Mouse (Mus musculus): Measurements from ENCODE around the gene Ccdc47. TPM values are rescaled to one million over a fixed set of nuclear protein-coding genes. Genes with fewer than 3 reads are reported as not detected.
"Not testable (repeated sequence)": the region's sequence is repeated elsewhere in the genome, so short reads cannot be mapped to it uniquely, and the experiment has no call there.

Ccdc47 gene
- total and polyA plus RNA-seq, 2 experiments, result 16.9 to 48.9 TPM

DNA sequence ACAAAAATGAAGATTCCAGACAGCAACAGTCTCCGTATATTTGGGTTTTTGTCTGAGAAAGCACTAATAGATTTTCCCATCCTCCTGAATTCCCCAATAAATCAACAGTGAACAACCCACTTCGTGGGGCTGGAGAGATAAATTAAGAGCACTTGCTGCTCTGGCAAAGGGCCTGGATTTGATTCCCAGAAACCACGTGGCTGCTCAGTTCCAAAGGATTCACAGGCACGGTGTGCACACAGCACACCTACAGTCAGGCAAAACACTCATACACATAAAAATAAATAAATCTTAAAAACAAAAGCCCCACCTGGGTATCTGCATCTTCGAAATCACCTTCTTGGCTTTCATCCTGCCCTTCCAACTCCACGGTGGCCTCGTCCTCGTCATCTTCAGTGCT, 3.4 kb downstream of the Ccdc47 start:
- Histone ChIP-seq H3K27me3 (ENCODE audit: control insufficient read depth, insufficient read depth, low read length) (no peaks in the 10 kb centered on the region), H3K4me3 (ENCODE audit: insufficient read depth, low read depth, low read length) (no peak overlapping the region), H3K27ac (replicated peaks; ENCODE audit: insufficient read depth, low read depth, low read length) (peak overlapping the region; percentile 20), H3K79me2 (ENCODE audit: control insufficient read depth, insufficient read depth, low read length) (peaks cover 13% of the 10 kb centered on the region), H3K9ac (ENCODE audit: low read depth, low read length) (no peak overlapping the region), H3K4me1 (ENCODE audit: control insufficient read depth, insufficient read depth, low read length) (peaks cover 10% of the 10 kb centered on the region), H3K36me3 (ENCODE audit: control insufficient read depth, insufficient read depth, low read length) (peaks cover 36% of the 10 kb centered on the region)
- peak; percentile 58 for DNase-seq (ENCODE audit: extremely low read depth, low read depth, low spot score)
- TF ChIP-seq CTCF (IDR thresholded peaks at IDR 0.05; ENCODE audit: low read depth, low read length) (no peak), POLR2A (IDR thresholded peaks at IDR 0.05; ENCODE audit: extremely low read depth, insufficient read depth, low read length) (no peak)
- 50% methylated on average over 8 of the region's 8 CpGs for WGBS

DNA sequence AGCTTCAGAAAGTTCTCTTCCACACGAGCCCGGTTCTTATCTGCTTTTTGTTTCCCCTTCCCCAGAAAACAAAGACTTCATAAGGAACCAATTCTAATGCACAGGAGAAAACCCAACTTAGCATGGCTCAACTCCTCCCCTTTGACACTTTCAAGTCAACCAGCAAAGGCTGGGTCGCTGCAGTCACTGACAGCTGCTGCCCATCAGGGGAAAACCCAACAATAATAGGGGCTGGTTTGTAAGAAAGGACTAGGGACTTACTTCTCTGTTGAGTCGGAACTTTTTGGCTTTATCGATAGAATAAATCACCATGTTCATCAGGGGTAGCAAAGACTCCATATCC, 14.1 kb downstream of the Ccdc47 start, which contains the start of gene Strada:
Strada (minus strand) TSS at position 46 of the 343 bp plus-strand sequence.
- TF ChIP-seq POLR2A (IDR thresholded peaks at IDR 0.05; ENCODE audit: extremely low read depth, insufficient read depth, low read length) (no peak), CTCF (IDR thresholded peaks at IDR 0.05; ENCODE audit: low read depth, low read length) (no peak)
- no peaks in the 10 kb centered on the region for H3K27me3 ChIP-seq (ENCODE audit: control insufficient read depth, insufficient read depth, low read length)
- H3K9ac ChIP-seq (ENCODE audit: low read depth, low read length), result no peak within 1 kb of the TSS
- peak within 1 kb of the TSS; percentile 60 for H3K27ac ChIP-seq (replicated peaks; ENCODE audit: insufficient read depth, low read depth, low read length)
- no peak within 1 kb of the TSS for H3K4me3 ChIP-seq (ENCODE audit: insufficient read depth, low read depth, low read length)
- H3K4me1 ChIP-seq (ENCODE audit: control insufficient read depth, insufficient read depth, low read length), result 0 out of 2 replicates have a peak, but pooled peaks cover 3% of the 10 kb centered on the region
- peaks cover 62% of the 10 kb centered on the region for H3K36me3 ChIP-seq (ENCODE audit: control insufficient read depth, insufficient read depth, low read length)
- H3K79me2 ChIP-seq (ENCODE audit: control insufficient read depth, insufficient read depth, low read length), result no peaks in the 10 kb centered on the region
- DNase-seq (ENCODE audit: extremely low read depth, low read depth, low spot score), result no peak
- 76% methylated on average over 5 of the region's 5 CpGs for WGBS

DNA sequence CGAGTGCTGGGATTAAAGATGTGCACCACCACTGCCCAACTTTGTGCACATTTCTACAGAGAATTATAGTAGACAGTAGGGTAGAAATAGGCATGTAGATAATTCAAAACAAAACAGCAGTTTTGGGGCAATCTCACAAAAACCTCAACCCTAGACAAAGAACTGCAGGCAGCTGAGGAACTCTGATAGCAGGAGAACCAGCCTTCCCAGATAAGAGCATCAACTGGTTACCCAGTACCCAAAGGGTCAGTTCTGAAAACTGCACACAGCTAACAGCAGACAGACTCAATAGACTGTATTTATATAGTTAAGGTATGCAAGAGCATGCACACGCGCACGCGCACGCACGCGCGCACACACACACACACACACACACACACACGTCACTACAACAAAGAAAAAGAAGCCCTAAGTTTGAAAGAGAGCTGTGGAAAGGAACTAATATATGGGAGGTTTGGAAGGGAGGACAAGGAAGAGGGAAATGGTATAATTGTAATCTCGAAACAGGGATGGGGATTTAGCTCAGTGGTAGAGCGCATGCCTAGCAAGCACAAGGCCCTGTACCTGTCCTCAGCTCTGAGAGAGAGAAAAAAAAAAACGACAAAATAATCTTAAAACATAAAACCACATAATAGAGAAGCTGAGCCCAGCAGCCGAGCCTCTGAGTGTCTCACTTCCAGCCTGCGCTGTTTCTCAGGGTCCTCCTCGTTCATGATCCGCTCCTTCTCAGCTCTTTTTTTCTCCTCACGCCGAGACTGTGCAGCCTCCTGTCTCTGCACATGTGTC, 14.6 kb downstream of the Ccdc47 start:
- peak overlapping the region; percentile 4 for H3K27ac ChIP-seq (replicated peaks; ENCODE audit: insufficient read depth, low read depth, low read length)
- no peaks in the 10 kb centered on the region for H3K79me2 ChIP-seq (ENCODE audit: control insufficient read depth, insufficient read depth, low read length)
- H3K27me3 ChIP-seq (ENCODE audit: control insufficient read depth, insufficient read depth, low read length), result no peaks in the 10 kb centered on the region
- no peak for DNase-seq (ENCODE audit: extremely low read depth, low read depth, low spot score)
- H3K4me3 ChIP-seq (ENCODE audit: insufficient read depth, low read depth, low read length), result no peak overlapping the region
- peaks cover 59% of the 10 kb centered on the region for H3K36me3 ChIP-seq (ENCODE audit: control insufficient read depth, insufficient read depth, low read length)
- 86% methylated on average over 19 of the region's 19 CpGs for WGBS
- no peak for TF ChIP-seq POLR2A (IDR thresholded peaks at IDR 0.05; ENCODE audit: extremely low read depth, insufficient read depth, low read length)
- TF ChIP-seq CTCF (IDR thresholded peaks at IDR 0.05; ENCODE audit: low read depth, low read length), result no peak
- H3K4me1 ChIP-seq (ENCODE audit: control insufficient read depth, insufficient read depth, low read length), result 0 out of 2 replicates have a peak, but pooled peaks cover 3% of the 10 kb centered on the region
- H3K9ac ChIP-seq (ENCODE audit: low read depth, low read length), result no peak overlapping the region

DNA sequence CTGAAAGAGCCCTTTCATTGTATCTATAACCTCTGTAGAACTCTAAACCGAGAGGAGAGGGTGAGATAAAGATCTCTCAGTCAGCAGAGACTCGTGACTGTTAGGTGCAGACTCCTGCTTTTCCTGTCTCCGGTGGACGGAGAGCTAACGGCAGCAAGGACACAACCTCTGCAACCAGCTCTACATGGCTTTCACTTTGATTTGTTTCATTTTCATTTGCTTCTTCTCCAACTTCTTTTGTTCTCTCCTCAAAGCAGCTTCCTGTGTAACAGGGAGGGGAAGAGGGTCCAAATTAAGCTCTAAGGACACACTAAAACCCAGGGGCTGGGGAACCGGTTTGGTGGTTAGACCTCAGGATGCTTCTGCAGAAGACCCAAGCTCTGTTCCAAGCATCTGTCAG, 15.4 kb downstream of the Ccdc47 start:
- Histone ChIP-seq H3K79me2 (ENCODE audit: control insufficient read depth, insufficient read depth, low read length) (no peaks in the 10 kb centered on the region), H3K27ac (replicated peaks; ENCODE audit: insufficient read depth, low read depth, low read length) (peak overlapping the region; percentile 38; the same call in 1 of the 2 replicates), H3K9ac (ENCODE audit: low read depth, low read length) (no peak overlapping the region), H3K36me3 (ENCODE audit: control insufficient read depth, insufficient read depth, low read length) (peaks cover 54% of the 10 kb centered on the region), H3K27me3 (ENCODE audit: control insufficient read depth, insufficient read depth, low read length) (no peaks in the 10 kb centered on the region), H3K4me3 (ENCODE audit: insufficient read depth, low read depth, low read length) (no peak overlapping the region), H3K4me1 (ENCODE audit: control insufficient read depth, insufficient read depth, low read length) (0 out of 2 replicates have a peak, but pooled peaks cover 3% of the 10 kb centered on the region)
- DNase-seq (ENCODE audit: extremely low read depth, low read depth, low spot score), result no peak
- TF ChIP-seq CTCF (IDR thresholded peaks at IDR 0.05; ENCODE audit: low read depth, low read length), result no peak
- no peak for TF ChIP-seq POLR2A (IDR thresholded peaks at IDR 0.05; ENCODE audit: extremely low read depth, insufficient read depth, low read length)
- 59% methylated on average over 6 of the region's 6 CpGs for WGBS

DNA sequence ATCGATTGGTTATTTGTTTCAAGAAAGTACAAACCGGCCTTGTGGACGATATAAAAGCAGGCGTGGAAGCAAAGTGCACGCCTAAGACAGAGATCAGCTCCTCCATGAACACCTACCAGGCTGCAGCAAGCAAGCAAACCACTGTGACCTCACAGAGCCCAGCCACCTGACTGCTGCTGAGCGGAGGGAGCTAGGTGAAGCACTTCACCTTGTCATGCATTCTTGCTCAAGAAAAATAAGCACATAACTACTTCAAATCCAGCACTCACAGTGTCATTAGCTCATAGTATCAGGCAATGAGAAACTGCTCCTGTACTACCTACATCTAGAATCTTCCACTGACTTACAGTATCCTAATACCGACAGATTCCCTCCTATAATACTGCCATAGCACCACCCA, 16.1 kb downstream of the Ccdc47 start:
- not testable (repeated sequence) for H3K4me1 ChIP-seq (ENCODE audit: control insufficient read depth, insufficient read depth, low read length); H3K27me3 ChIP-seq (ENCODE audit: control insufficient read depth, insufficient read depth, low read length); DNase-seq (ENCODE audit: extremely low read depth, low read depth, low spot score); H3K79me2 ChIP-seq (ENCODE audit: control insufficient read depth, insufficient read depth, low read length); H3K27ac ChIP-seq (replicated peaks; ENCODE audit: insufficient read depth, low read depth, low read length); H3K4me3 ChIP-seq (ENCODE audit: insufficient read depth, low read depth, low read length); H3K9ac ChIP-seq (ENCODE audit: low read depth, low read length)
- H3K36me3 ChIP-seq (ENCODE audit: control insufficient read depth, insufficient read depth, low read length), result peaks cover 47% of the 10 kb centered on the region
- 91% methylated on average over 7 of the region's 7 CpGs for WGBS

DNA sequence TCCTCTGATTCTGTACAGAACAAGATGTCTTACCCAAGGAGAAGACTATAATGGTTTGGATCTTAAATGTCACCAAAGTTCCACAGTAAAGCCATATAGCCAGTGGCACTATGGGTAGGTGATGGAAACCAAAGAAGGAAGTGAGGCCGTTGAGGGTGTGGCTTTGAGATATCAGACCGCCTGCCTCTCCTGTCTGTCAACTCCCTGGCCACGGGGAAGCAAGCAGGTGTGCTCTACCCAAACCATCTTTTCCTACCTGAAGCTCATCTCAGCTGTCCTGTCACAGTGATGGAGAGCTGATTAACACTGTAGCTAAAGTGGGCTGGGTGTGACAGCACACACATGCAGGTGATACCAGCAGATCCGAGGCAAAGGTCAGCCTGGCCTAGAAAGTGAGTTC, 17.9 kb downstream of the Ccdc47 start:
- Histone ChIP-seq H3K9ac (ENCODE audit: low read depth, low read length) (no peak overlapping the region), H3K27me3 (ENCODE audit: control insufficient read depth, insufficient read depth, low read length) (no peaks in the 10 kb centered on the region), H3K4me1 (ENCODE audit: control insufficient read depth, insufficient read depth, low read length) (peaks cover 11% of the 10 kb centered on the region; the same call in 1 of the 2 replicates), H3K79me2 (ENCODE audit: control insufficient read depth, insufficient read depth, low read length) (no peaks in the 10 kb centered on the region), H3K27ac (replicated peaks; ENCODE audit: insufficient read depth, low read depth, low read length) (no peak overlapping the region), H3K4me3 (ENCODE audit: insufficient read depth, low read depth, low read length) (no peak overlapping the region), H3K36me3 (ENCODE audit: control insufficient read depth, insufficient read depth, low read length) (peaks cover 34% of the 10 kb centered on the region)
- TF ChIP-seq POLR2A (IDR thresholded peaks at IDR 0.05; ENCODE audit: extremely low read depth, insufficient read depth, low read length) (no peak), CTCF (IDR thresholded peaks at IDR 0.05; ENCODE audit: low read depth, low read length) (no peak)
- 86% methylated on average over 4 of the region's 4 CpGs for WGBS
- no peak for DNase-seq (ENCODE audit: extremely low read depth, low read depth, low spot score)
